Mouse (Mus musculus) heart, adult 2 months (tissue): ENCODE measurements around the gene Olfr1358.

ENCODE experiments used
- CTCF ChIP-seq: fragments of 200-600 bp; IDR thresholded peaks from 2 replicates; pipeline ENCODE4 v1.8.1; 2022; ENCODE audit warnings: antibody characterized with exemption, mild to moderate bottlenecking, moderate library complexity
- EP300 ChIP-seq: fragments of 200-500 bp; IDR thresholded peaks from 2 replicates; pipeline ENCODE4 v1.6.1; 2011; ENCODE audit warnings: low read depth, low read length, control low read depth; ENCODE audit not compliant: insufficient read depth
- POLR2A ChIP-seq: fragments of 200-500 bp; IDR thresholded peaks from 2 replicates; pipeline ENCODE4 v1.6.1; 2011; ENCODE audit warnings: mild to moderate bottlenecking, low read depth, low read length, control low read depth; ENCODE audit not compliant: insufficient read depth

DNA sequence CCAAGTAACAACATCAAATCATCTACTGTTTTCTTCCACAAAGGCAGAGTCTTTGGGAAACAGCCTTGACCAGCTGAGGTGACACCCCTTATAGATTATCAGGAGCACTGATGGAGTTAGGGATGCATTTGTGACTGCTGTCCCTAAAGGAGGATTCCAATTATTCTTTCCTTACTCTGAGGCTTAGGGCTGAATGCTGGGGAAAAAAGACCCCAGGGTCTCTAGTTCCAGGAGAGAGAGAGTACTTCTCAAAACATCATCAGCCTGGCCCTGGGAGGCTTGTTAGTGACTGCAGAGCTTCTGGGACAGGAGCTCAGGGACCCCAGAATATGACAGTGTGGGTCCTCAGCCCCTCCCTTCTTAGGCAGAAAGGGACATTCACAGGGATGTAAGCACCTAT, at the start of gene Olfr1358:
- no peak for TF ChIP-seq POLR2A
- no peak for TF ChIP-seq CTCF
- no peak for TF ChIP-seq EP300
